Mouse (Mus musculus) lung, embryonic 15.5 days (tissue): ENCODE measurements around the gene Ephx4. TPM values are rescaled to one million over a fixed set of nuclear protein-coding genes. Genes with fewer than 3 reads are reported as not detected.
A peak's percentile ranks its signal among the peaks of the same experiment; 100 is the strongest.

Source experiments
- ATAC-seq: fragments of 200-750 bp; cut with Nextera tagmentation; 2 replicates; pipeline ENCODE4 v1.8.0; 2017; ENCODE audit warnings: moderate number of reproducible peaks, borderline replicate concordance; ENCODE audit not compliant: low FRiP score, low TSS enrichment; ENCODE audit errors: extremely low read depth
- H3K27ac ChIP-seq: fragments of 300-500 bp; sonication (generic); 2 replicates; pipeline ENCODE4 v1.5.1; 2015; ENCODE audit warnings: moderate library complexity, mild to moderate bottlenecking, inconsistent platforms
- H3K27me3 ChIP-seq: fragments of 300-500 bp; sonication (generic); 2 replicates; pipeline ENCODE4 v1.6.1; 2015; ENCODE audit warnings: inconsistent platforms
- H3K36me3 ChIP-seq: fragments of 300-500 bp; sonication (generic); 2 replicates; pipeline ENCODE4 v1.6.1; 2015; ENCODE audit warnings: inconsistent platforms
- H3K4me1 ChIP-seq: fragments of 300-500 bp; sonication (generic); 2 replicates; pipeline ENCODE4 v1.6.1; 2015; ENCODE audit warnings: inconsistent platforms
- H3K4me2 ChIP-seq: fragments of 300-500 bp; sonication (generic); 2 replicates; pipeline ENCODE4 v1.6.1; 2015; ENCODE audit warnings: inconsistent platforms, mild to moderate bottlenecking, moderate library complexity
- H3K4me3 ChIP-seq: fragments of 300-500 bp; sonication (generic); 2 replicates; pipeline ENCODE4 v1.5.1; 2015; ENCODE audit warnings: mild to moderate bottlenecking, inconsistent platforms
- H3K9ac ChIP-seq: fragments of 300-500 bp; sonication (generic); 2 replicates; pipeline ENCODE4 v1.6.1; 2015; ENCODE audit warnings: inconsistent platforms
- H3K9me3 ChIP-seq: fragments of 300-500 bp; sonication (generic); 2 replicates; pipeline ENCODE4 v1.6.1; 2016; ENCODE audit warnings: inconsistent platforms
- WGBS: fragments of 180-500 bp; shearing (Covaris S2); methylation state at CpG from one replicate; pipeline ENCODE4 v1.1.7; 2015; 5-methylcytosine and 5-hydroxymethylcytosine counted together
- polyA plus RNA-seq: library from polyadenylated mRNA; unstranded; fragments of >200 nt; fragmentation: Nextera tagmentation; extraction: Ambion mirVana; gene quantifications from 2 replicates; pipeline ENCODE4 v1.2.1, GENCODE M21; 2015

The Ephx4 gene
- polyA plus RNA-seq, 1 experiment from 2014 or later, result 2.5 TPM

DNA sequence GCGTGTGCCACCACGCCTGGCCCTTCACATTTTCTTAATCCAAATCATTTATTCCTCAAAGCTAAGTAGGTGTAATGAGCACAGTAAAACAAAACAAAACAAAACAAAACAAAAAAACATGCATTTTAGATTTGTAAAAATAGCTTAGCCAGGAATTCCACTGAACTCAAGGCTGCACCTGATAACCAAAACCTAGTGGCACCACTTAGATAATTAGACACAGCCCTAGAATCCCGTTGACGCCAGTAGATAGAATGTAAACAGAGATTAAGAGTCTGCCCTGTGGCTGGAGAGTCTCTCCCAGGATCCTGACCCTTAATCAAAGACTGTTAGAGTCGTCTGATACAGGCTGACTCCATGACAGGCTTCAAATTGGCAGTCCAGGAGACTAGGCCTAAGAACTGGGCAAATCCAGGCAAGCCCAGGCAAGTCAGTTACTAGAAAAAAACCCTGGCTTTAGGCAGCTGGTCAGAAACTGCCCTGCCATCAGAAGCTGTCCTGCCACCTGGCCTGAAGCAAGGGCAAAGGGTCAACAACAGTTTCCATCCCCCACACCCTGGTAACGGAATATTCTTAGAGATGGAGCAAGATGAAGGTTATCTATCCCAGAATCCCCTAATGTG, 34.2 kb downstream of the Ephx4 start:
- 57% methylated on average over 6 of the region's 6 CpGs for WGBS
- Histone ChIP-seq H3K36me3 (no peaks in the 10 kb centered on the region), H3K27ac (no peak overlapping the region), H3K4me1 (peaks cover 7% of the 10 kb centered on the region; the same call in 1 of the 2 replicates), H3K9me3 (no peaks in the 10 kb centered on the region), H3K9ac (no peak overlapping the region), H3K4me3 (no peak overlapping the region), H3K27me3 (no peaks in the 10 kb centered on the region), H3K4me2 (no peak overlapping the region)
- no peak for ATAC-seq

DNA sequence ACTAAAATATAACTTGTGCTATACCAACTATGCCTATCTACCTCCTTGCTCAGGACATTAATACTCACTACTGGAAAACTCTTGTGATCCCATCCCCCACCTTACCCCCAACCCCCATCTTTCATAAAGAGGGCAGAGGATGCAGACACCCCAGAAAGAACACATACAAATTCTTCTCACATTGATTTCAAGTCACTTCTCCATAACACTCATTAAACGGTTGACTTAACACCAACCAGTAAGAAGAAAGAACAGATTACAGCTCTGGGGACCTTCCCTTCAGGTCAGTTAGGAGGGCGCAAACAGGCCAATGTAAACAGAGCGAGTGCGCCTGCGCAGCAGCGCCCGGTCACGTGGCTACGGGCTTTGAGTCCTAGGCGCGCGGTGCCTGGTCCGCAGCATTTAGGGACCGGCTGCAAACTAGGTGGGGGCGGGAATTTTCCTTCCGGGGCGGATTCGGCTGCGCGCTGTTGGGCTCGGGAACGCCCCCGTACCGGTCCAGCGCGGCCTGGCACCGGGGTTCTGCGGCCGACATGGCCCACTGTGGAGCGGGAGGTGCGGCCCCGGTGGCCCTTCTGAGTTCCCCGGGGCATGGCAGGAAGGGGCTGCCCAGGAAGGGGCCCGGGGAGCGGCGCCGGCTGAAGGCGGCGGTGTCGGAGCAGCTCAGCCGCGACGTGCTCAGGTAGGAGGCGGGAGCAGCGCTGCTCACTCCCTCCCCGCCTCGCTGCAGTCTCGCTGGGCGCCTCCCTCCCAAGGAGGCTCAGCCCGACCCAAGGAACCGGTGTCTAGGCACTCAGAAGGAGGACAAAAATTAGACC, 35.1 kb downstream of the Ephx4 start, which contains the start of gene Btbd8:
Gene Btbd8, plus strand, starts transcription at position 534 of the 818 bp plus-strand sequence.
- Histone ChIP-seq H3K9ac (peak within 1 kb of the TSS; percentile 94), H3K27ac (peak within 1 kb of the TSS; percentile 89), H3K4me1 (peaks cover 7% of the 10 kb centered on the region; the same call in 1 of the 2 replicates), H3K9me3 (no peaks in the 10 kb centered on the region), H3K4me2 (peak within 1 kb of the TSS; percentile 78), H3K4me3 (peak within 1 kb of the TSS; percentile 92), H3K36me3 (no peaks in the 10 kb centered on the region), H3K27me3 (no peaks in the 10 kb centered on the region)
- peak; percentile 93 for ATAC-seq
- WGBS, result under 1% methylated on average over 51 of the region's 51 CpGs

DNA sequence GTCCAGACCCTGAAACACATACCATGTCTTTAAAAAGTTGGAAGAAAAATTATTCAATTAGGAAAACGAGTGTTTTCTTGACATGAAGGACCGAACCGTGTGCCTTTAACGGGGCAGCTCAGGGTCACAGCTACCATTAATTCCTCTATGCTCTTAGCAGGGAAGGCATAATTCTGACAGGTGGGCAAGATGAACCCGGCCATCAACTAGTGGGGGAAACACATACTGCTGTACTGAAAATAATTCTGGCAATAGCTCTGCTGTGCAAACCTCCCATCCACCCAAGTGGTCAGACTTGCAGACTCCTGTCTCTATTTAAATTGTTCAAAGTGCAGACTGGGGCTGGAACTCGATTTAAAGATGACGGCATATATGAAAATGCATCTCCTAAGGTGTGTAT, 35.8 kb downstream of the Ephx4 start:
- Histone ChIP-seq H3K4me1 (peaks cover 7% of the 10 kb centered on the region; the same call in 1 of the 2 replicates), H3K4me3 (peak overlapping the region; percentile 92), H3K9me3 (no peaks in the 10 kb centered on the region), H3K9ac (peak overlapping the region; percentile 94), H3K27me3 (no peaks in the 10 kb centered on the region), H3K4me2 (peak overlapping the region; percentile 78), H3K36me3 (no peaks in the 10 kb centered on the region), H3K27ac (peak overlapping the region; percentile 89)
- 13% methylated on average over 7 of the region's 7 CpGs for WGBS
- ATAC-seq, result no peak

DNA sequence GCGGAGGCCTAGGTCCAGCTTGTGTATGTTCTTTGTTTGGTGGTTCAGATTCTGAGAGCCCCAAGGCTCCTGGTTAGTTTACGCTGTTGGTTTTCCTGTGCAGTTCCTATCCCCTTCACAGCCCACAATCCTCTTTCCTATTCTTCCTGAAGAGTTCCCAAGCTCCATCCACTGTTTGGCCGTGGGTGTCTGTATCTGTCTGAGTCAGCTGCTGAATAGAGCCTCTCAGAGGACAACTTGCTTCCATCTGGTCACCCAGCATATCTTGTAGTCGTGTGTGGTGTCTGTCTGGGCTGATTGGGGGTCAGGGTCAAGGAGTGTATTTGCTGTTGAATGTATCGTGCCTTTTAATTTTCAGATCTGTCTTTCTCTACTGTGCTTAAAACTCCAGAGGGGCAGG, 39.3 kb downstream of the Ephx4 start:
- Histone ChIP-seq H3K27ac (no peak overlapping the region), H3K9ac (no peak overlapping the region), H3K4me1 (peaks cover 7% of the 10 kb centered on the region; the same call in 1 of the 2 replicates), H3K4me3 (no peak overlapping the region), H3K36me3 (no peaks in the 10 kb centered on the region), H3K4me2 (no peak overlapping the region), H3K27me3 (no peaks in the 10 kb centered on the region), H3K9me3 (no peaks in the 10 kb centered on the region)
- no peak for ATAC-seq
- 73% methylated on average over 5 of the region's 5 CpGs for WGBS

DNA sequence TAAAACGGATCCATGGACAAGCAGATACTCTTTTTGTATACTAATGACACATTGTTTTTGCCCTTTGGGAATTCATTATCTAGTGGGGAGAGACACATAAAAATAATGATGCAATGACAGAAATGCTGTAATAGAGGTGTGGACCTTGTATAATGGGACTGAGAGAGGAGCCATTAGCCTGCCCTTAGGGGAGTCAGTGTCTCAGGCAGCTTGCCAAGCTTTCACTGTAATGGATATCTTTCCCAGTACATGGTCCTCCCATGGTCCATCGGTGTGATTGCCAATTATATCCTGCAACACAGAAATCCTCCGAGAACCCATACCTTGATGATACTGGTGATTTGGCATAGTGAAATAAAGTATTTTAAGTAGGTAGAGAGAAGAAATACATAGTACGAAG, 41.7 kb downstream of the Ephx4 start:
- 89% methylated on average over 4 of the region's 4 CpGs for WGBS
- Histone ChIP-seq H3K27me3 (no peaks in the 10 kb centered on the region), H3K4me1 (no peaks in the 10 kb centered on the region), H3K27ac (no peak overlapping the region), H3K4me3 (no peak overlapping the region), H3K9me3 (no peaks in the 10 kb centered on the region), H3K9ac (no peak overlapping the region), H3K4me2 (no peak overlapping the region), H3K36me3 (no peaks in the 10 kb centered on the region)
- no peak for ATAC-seq

DNA sequence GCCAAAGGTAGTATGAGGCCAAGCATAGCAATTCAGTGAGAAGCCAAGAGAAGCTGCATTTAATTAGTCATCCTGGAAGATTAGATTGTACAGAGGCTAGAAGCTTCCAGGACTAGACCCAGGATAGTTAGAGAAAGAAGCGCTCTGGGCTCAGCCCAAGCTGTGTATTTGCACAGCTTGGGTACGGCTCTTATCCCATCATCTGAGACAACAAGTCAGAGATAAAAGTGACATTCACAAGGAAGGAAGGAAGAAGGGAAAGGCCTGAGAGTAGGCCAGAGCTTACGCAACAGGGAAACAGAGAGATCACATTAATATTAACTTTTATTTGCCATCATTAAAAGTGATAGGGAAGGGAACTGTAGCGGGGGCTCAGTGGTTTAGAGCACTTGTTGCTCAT, 45.4 kb downstream of the Ephx4 start:
- WGBS, result 66% methylated on average over 4 of the region's 4 CpGs
- H3K9ac ChIP-seq, result no peak overlapping the region
- no peak for ATAC-seq
- H3K36me3 ChIP-seq, result 0 out of 2 replicates have a peak, but pooled peaks cover 3% of the 10 kb centered on the region
- no peaks in the 10 kb centered on the region for H3K4me1 ChIP-seq
- no peaks in the 10 kb centered on the region for H3K27me3 ChIP-seq
- no peaks in the 10 kb centered on the region for H3K9me3 ChIP-seq
- no peak overlapping the region for H3K27ac ChIP-seq
- no peak overlapping the region for H3K4me3 ChIP-seq
- H3K4me2 ChIP-seq, result no peak overlapping the region

DNA sequence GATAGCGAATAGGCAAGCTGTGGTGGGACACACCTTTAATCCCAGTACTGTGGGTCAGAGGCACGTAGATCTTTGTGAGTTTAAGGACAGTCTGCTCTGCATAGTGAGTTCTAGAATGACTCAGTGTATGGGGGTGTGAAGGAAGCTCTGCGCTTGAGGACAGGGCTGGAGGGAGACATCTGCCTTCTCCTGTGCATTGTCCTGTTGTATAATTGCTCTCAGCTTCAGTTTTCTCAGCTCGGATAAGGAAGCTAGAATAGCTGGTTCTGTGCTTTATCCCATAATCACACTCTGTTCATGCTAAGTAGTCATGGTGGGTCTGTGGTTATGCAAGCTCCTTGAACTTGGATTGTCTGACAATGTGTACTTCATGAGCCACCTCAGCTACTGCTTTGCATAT, 46.2 kb downstream of the Ephx4 start:
- H3K4me1 ChIP-seq, result no peaks in the 10 kb centered on the region
- H3K36me3 ChIP-seq, result 0 out of 2 replicates have a peak, but pooled peaks cover 3% of the 10 kb centered on the region
- H3K4me3 ChIP-seq, result no peak overlapping the region
- H3K9me3 ChIP-seq, result no peaks in the 10 kb centered on the region
- ATAC-seq, result no peak
- H3K4me2 ChIP-seq, result no peak overlapping the region
- no peak overlapping the region for H3K27ac ChIP-seq
- H3K27me3 ChIP-seq, result no peaks in the 10 kb centered on the region
- H3K9ac ChIP-seq, result no peak overlapping the region
- WGBS, result 90% methylated on average over 4 of the region's 4 CpGs

DNA sequence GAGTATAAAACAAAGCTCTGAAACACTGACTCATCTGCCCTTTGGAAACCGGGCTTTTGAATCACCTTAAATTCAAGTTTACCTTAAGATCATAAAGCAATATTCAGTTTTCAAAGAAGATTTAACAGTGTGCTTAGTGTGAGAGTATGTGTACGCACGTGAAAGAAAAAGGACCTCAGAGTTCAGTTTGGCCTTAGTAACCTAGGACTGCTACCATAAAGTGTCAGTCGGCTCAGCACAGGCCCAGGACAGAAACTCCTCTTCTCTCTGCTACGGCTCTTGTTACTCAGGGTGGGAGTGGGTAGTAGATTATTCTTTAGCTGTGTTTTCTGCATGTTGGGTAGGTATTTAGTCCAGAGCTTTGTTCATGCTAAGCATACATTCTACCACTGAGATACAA, 47.1 kb downstream of the Ephx4 start:
- Histone ChIP-seq H3K4me3 (no peak overlapping the region), H3K4me1 (no peaks in the 10 kb centered on the region), H3K4me2 (no peak overlapping the region), H3K27ac (no peak overlapping the region), H3K27me3 (no peaks in the 10 kb centered on the region), H3K9ac (no peak overlapping the region), H3K36me3 (0 out of 2 replicates have a peak, but pooled peaks cover 3% of the 10 kb centered on the region), H3K9me3 (no peaks in the 10 kb centered on the region)
- ATAC-seq, result no peak
- whole genome bisulfite sequencing, result 87% methylated on average over 5 of the region's 5 CpGs

DNA sequence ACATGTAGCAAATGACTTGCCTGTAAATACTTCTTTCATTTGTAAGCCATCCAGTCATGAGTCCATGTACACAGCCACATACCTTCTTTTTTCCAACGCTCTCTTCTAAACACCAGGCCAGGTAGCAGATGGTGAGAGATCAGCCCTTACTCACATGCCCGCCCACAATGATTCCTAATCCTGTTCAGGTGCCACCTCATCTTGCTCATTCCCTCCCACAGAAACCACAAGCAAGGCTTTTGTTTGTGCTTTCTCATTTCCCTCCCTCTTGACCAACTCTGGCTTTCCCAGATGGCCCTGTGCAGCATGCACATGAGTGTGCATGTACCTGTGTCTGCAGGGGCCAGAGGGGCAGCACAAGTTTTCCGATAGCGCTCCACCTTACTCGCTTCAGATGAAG, 47.8 kb downstream of the Ephx4 start:
- Histone ChIP-seq H3K27me3 (no peaks in the 10 kb centered on the region), H3K4me3 (no peak overlapping the region), H3K9ac (no peak overlapping the region), H3K4me2 (no peak overlapping the region), H3K4me1 (no peaks in the 10 kb centered on the region), H3K27ac (no peak overlapping the region), H3K36me3 (0 out of 2 replicates have a peak, but pooled peaks cover 3% of the 10 kb centered on the region), H3K9me3 (no peaks in the 10 kb centered on the region)
- 91% methylated on average over 5 of the region's 5 CpGs for WGBS
- ATAC-seq, result no peak

DNA sequence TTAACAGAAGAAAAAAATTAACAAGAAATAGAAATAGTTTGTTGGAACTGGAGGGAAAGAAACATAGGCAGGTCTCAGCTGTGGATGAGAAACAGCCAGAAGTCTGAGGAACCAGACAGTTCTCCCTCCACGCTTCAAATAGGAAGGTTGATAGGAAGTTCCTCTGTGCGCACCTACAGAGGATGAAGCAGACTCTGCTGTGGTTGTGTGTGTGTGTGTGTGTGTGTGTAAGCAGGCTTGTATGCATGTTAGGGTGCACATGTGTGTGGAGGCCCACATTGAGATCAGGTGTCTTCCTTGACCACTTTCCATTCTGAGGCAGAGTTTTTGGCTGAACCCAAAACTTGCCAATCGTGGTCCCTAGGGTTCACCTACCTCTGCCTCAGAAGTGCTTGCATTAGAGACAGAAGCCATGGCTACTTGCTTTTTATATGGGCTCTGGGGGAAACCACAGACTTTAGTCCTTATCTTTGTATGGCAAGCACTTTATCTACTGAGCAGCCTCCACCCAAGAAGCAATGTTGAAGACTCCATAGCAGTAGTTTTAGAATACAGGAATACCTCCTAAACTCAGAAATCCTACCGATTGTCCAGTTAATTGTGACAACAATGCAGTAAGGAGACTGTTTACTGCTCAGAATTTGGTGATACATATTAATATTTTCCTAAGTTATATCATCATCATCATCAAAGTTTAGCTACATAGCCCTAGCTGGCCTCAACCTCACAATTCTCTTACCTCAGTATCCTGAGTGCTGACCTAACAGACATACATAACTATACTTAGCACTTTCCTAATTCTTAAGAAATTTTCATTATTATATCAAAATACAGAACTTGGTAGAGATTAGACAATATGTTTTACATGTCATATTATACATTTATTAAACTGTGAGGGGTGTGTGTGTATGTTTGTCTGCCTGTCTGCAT, 59.9 kb downstream of the Ephx4 start:
- Histone ChIP-seq H3K9ac (no peak overlapping the region), H3K27me3 (no peaks in the 10 kb centered on the region), H3K4me1 (no peaks in the 10 kb centered on the region), H3K4me2 (no peak overlapping the region), H3K36me3 (no peaks in the 10 kb centered on the region), H3K9me3 (no peaks in the 10 kb centered on the region), H3K4me3 (no peak overlapping the region), H3K27ac (no peak overlapping the region)
- ATAC-seq, result no peak
- WGBS, result 86% methylated on average over 4 of the region's 4 CpGs

DNA sequence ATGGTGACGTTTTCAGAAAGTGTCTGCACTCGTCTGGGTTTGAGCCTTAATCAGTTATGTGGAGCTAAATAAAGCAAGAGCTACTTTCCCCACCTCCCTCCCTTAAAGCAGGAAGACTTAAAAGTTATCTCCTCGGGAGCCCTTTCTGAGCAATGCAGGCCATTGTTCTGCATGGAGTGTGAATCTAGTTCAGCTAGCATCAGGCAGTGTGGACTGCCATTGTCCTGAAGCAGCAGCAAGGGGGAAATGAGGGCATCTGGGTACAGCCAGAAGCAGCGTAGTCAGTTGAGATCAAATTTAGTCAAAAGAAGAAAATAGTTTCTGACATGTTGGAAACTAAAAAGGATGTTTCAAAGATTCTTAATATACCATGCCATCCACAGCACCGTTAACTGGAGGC, 64.0 kb downstream of the Ephx4 start:
- Histone ChIP-seq H3K4me3 (no peak overlapping the region), H3K27me3 (no peaks in the 10 kb centered on the region), H3K9me3 (no peaks in the 10 kb centered on the region), H3K27ac (no peak overlapping the region), H3K9ac (no peak overlapping the region), H3K4me1 (no peaks in the 10 kb centered on the region), H3K36me3 (peaks cover 6% of the 10 kb centered on the region; the same call in 1 of the 2 replicates), H3K4me2 (no peak overlapping the region)
- 60% methylated on average over 5 of the region's 5 CpGs for WGBS
- no peak for ATAC-seq
